Mouse (Mus musculus) adrenal gland, adult 18-20 months (tissue): ENCODE data around the gene Pkn3. TPM values are rescaled to one million over a fixed set of nuclear protein-coding genes. Genes with fewer than 3 reads are reported as not detected.
"Not testable (repeated sequence)": the region's sequence is repeated elsewhere in the genome, so short reads cannot be mapped to it uniquely, and the experiment has no call there.

ENCODE experiments used
- DNase-seq, 2 experiments: peaks; one replicate each; pipeline ENCODE4 v3.0.0; 2021 to 2022; ENCODE audit warnings: low spot score in 2 of 2
- total RNA-seq, 2 experiments: library from RNA; stranded (reverse); gene quantifications; 1 replicate in 1 of 2; 2 replicates in 1 of 2; pipeline ENCODE4 v1.2.3; 2021

Pkn3 gene
- total RNA-seq, 2 experiments from 2014 or later: 5.6 to 6.2 TPM

DNA sequence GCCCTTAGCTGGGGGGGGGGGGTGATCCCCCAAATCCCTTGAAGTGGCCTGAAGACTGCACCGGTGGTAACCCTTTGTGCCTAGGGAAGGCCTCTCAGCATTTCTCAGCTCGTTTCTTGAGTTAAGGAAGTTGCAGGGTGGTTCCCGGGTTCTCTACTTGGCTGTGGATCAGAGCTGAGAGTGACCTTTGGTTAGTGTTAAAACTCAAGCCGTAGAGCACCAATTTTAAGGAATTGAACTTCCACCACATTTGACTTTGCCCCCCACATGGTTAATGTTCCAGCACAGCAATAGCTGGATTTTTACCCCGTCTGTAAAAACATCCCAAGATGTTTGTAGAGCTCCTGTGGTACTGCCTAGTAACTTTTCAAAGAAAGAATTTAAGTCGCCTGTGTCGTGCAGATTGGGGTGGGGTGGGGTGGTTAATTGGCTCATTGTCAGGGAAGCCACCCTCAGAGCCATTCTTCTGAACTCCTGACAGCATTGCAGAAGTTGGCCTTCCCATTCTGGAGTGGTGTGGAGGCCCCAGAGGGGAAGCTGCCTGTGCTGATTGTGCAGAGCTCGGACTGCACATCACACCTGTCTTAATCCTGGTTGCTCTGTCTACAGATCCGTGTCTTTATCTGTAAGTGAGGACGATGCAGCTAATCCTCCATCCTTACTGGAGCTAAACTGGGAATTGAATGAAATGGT is 57.6 kb downstream of the Pkn3 start:
- no peak for DNase-seq

DNA sequence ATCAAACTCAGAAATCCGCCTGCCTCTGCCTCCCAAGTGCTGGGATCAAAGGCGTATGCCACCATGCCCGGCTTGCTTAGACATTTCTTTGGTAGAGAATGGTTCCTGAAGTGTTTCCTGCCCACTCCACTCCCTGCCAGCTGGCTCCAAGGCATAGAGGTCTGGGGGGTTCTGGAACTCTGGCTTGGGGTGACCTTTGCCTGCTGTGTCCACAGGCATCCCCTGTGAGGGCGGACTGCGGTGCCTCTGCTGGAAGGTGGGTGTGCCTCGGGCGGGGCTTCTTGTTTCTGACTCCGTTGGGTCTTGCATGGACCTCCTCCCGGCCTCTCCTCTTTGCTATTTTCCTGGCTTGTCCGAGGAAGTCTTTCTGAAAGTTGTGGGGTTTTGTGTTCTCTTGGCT is 59.0 kb downstream of the Pkn3 start:
- DNase-seq: no peak

DNA sequence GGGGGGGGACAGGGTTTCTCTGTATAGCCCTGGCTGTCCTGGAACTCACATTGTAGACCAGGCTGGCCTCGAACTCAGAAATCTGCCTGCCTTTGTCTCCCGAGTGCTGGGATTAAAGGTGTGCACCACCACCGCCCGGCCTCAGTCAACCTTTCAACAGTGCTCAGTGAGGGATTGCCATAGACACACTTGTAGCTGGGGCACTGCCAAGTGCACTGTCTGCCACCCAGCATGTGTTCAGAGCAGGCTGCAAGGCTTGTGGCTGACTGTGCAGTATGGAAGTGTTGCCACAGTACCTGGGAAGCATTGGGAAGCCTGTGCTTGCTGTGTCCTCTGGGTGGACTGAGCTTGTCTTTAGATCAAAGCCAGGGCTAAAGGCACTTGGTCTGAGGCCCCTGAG is 62.5 kb downstream of the Pkn3 start:
- DNase-seq: not testable (repeated sequence)

Other genes with a start within 250 kb of the Pkn3 start
- 10 to 100 TPM in 1 of 2 experiments, 1 to 10 TPM in 1; 8.4 to 11.7 TPM for gene Cercam, start 208.5 kb upstream of the Pkn3 start, total RNA-seq
- 10 to 100 TPM; 28.2 to 36.4 TPM for gene Odf2, start 188.5 kb upstream of the Pkn3 start, total RNA-seq
- 10 to 100 TPM; 28.1 to 30.8 TPM for gene Gle1, start 142.3 kb upstream of the Pkn3 start, total RNA-seq
- 100 to 1,000 TPM; 191 to 224 TPM for gene Sptan1, start 112.1 kb upstream of the Pkn3 start, total RNA-seq
- gene Wdr34, start 28.8 kb upstream of the Pkn3 start, total RNA-seq: 10 to 100 TPM; 15.9 to 18.3 TPM
- 100 to 1,000 TPM; 210 to 272 TPM for gene Set, start 20.3 kb upstream of the Pkn3 start, total RNA-seq
- 10 to 100 TPM in 1 of 2 experiments, 1 to 10 TPM in 1; 9.7 to 15.6 TPM for gene Zdhhc12, start 16.0 kb downstream of the Pkn3 start, total RNA-seq
- 10 to 100 TPM; 31.6 to 40.4 TPM for gene Zer1, start 46.9 kb downstream of the Pkn3 start, total RNA-seq
- 10 to 100 TPM; 38.5 to 53.2 TPM for gene Tbc1d13, start 56.1 kb downstream of the Pkn3 start, total RNA-seq
- 10 to 100 TPM; 34.0 to 40.6 TPM for gene Endog, start 93.8 kb downstream of the Pkn3 start, total RNA-seq
- 10 to 100 TPM; 21.1 to 25.4 TPM for gene Spout1, start 100.8 kb downstream of the Pkn3 start, total RNA-seq
- 10 to 100 TPM; 18.2 to 26.3 TPM for gene Kyat1, start 128.2 kb downstream of the Pkn3 start, total RNA-seq
- gene Lrrc8a, start 160.0 kb downstream of the Pkn3 start, total RNA-seq: 10 to 100 TPM; 61.9 to 64.7 TPM
- gene Gm28035, start 162.9 kb downstream of the Pkn3 start, total RNA-seq: 1 to 10 TPM; 1.4 to 2.3 TPM
- gene Phyhd1, start 188.5 kb downstream of the Pkn3 start, total RNA-seq: 10 to 100 TPM; 13.6 to 18.0 TPM
- not detected for gene Gm28038, start 203.4 kb downstream of the Pkn3 start, total RNA-seq
- 10 to 100 TPM; 40.8 to 41.6 TPM for gene Dolk, start 208.7 kb downstream of the Pkn3 start, total RNA-seq
- gene Nup188, start 208.7 kb downstream of the Pkn3 start, total RNA-seq: 10 to 100 TPM; 29.6 to 30.3 TPM